Mouse (Mus musculus): ENCODE results near the gene Lrpprc.

GRCm38 (mm10) chr17:84709403-84709851 is 81.2 kb downstream of the Lrpprc start:
- TF ChIP-seq POLR2A (IDR thresholded peaks at IDR 0.05; ENCODE audit: low read depth, low read length) (no peak), CTCF (IDR thresholded peaks at IDR 0.05; ENCODE audit: extremely low read depth, insufficient read depth, insufficient read length, insufficient replicate concordance) (no peak)
